Mouse (Mus musculus) neural tube, embryonic 13.5 days (tissue): ENCODE results near the gene Prg3. TPM values are rescaled to one million over a fixed set of nuclear protein-coding genes. Genes with fewer than 3 reads are reported as not detected.

Source experiments
- ATAC-seq: fragments of 200-750 bp; cut with Nextera tagmentation; 2 replicates; pipeline ENCODE4 v1.8.0; 2017; ENCODE audit warnings: low read depth, mild to moderate bottlenecking, moderate TSS enrichment, moderate library complexity
- H3K27ac ChIP-seq: fragments of 300-500 bp; sonication (generic); replicated peaks from 2 replicates; pipeline ENCODE4 v1.5.1; 2015; ENCODE audit warnings: moderate library complexity, mild to moderate bottlenecking, inconsistent platforms
- H3K27me3 ChIP-seq: fragments of 300-500 bp; sonication (generic); 2 replicates; pipeline ENCODE4 v1.6.1; 2015; ENCODE audit warnings: mild to moderate bottlenecking, inconsistent platforms
- H3K36me3 ChIP-seq: fragments of 300-500 bp; sonication (generic); 2 replicates; pipeline ENCODE4 v1.6.1; 2015; ENCODE audit warnings: mild to moderate bottlenecking, inconsistent platforms
- H3K4me1 ChIP-seq: fragments of 300-500 bp; sonication (generic); replicated peaks from 2 replicates; pipeline ENCODE4 v1.6.1; 2015; ENCODE audit warnings: inconsistent platforms
- H3K4me2 ChIP-seq: fragments of 300-500 bp; sonication (generic); 2 replicates; pipeline ENCODE4 v1.6.1; 2015; ENCODE audit warnings: inconsistent platforms, mild to moderate bottlenecking, moderate library complexity
- H3K4me3 ChIP-seq: fragments of 300-500 bp; sonication (generic); 2 replicates; pipeline ENCODE4 v1.5.1; 2015; ENCODE audit warnings: mild to moderate bottlenecking, inconsistent platforms
- H3K9ac ChIP-seq: fragments of 300-500 bp; sonication (generic); 2 replicates; pipeline ENCODE4 v1.6.1; 2015; ENCODE audit warnings: moderate library complexity, mild to moderate bottlenecking, inconsistent platforms
- H3K9me3 ChIP-seq: fragments of 300-500 bp; sonication (generic); 2 replicates; pipeline ENCODE4 v1.6.1; 2016; ENCODE audit warnings: inconsistent platforms
- WGBS: fragments of 180-500 bp; shearing (Covaris S2); methylation state at CpG from one replicate; pipeline ENCODE4 v1.1.7; 2015; 5-methylcytosine and 5-hydroxymethylcytosine counted together
- polyA plus RNA-seq: library from polyadenylated mRNA; unstranded; fragments of >200 nt; fragmentation: Nextera tagmentation; extraction: Ambion mirVana; gene quantifications from 2 replicates; pipeline ENCODE4 v1.2.1, GENCODE M21; 2015

Prg3 gene
- polyA plus RNA-seq, 1 experiment from 2014 or later, result not detected

DNA sequence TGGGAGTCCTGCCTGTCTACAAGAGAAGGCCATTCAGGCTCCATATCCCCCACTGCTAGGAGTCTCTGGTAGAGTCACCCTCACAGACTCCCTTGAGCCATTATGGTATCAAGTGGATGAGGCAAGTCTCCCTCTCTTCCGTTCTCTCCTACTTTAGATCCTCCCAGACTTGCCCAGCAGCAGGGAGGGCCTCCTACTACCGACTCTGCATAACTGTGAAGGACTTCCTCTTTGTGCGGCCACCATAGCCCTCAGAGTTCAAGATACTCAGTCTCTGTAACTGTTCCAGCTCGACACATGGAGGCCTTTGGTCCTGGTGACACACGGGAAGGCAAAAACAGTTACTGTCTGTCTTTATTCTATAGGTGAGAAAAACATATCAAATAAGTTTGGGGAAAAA is 39.3 kb downstream of the Prg3 start:
- Histone ChIP-seq H3K27ac (no peak overlapping the region), H3K9ac (no peak overlapping the region), H3K4me3 (no peak overlapping the region), H3K27me3 (no peaks in the 10 kb centered on the region), H3K4me2 (no peak overlapping the region), H3K36me3 (no peaks in the 10 kb centered on the region), H3K9me3 (no peaks in the 10 kb centered on the region), H3K4me1 (no peaks in the 10 kb centered on the region)
- WGBS, result 80% methylated on average over 5 of the region's 5 CpGs
- no peak for ATAC-seq

DNA sequence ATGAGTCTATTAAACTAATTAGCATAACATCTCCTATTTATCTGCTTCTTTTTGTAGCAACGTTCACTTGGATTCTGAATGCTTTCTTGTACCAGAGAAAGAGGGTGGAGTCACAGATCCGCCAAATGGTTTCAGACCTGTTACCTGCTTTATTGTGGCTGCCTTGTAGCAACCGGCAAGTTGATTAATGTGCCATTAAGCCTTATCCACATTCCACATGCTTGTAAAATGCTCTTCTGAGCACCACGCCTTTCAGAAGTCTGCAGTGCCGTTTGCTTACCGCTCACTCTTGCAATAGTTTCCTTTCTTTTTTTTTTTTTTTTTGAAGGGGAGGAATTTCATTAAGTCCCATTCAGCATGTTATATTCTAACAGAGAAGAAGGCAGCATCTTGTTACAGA is 41.9 kb downstream of the Prg3 start:
- Histone ChIP-seq H3K27me3 (no peaks in the 10 kb centered on the region), H3K9me3 (no peaks in the 10 kb centered on the region), H3K4me3 (no peak overlapping the region), H3K36me3 (no peaks in the 10 kb centered on the region), H3K4me1 (no peaks in the 10 kb centered on the region), H3K27ac (no peak overlapping the region), H3K4me2 (no peak overlapping the region), H3K9ac (no peak overlapping the region)
- WGBS, result 37% methylated on average over 6 of the region's 6 CpGs
- no peak for ATAC-seq

DNA sequence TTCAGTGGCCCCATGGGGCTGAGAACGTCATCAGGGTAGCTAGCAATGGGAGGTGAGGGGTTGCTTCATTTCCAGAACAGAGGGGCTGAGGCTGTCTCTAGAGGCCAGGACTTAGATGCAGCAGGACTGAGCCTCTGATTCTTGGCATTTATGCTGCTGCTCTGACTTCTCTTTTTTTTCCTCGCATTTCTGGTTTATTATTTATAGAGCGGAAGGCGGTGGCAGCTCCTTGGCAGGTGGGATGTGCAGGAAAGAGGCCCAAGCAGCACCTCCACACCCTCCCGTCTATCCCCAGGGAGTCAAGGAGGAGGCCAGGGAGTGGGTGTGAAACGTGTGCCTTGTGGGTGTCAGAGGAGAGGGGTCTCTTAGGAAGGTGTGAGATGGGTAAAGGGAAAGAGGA is 43.0 kb downstream of the Prg3 start:
- Histone ChIP-seq H3K9ac (no peak overlapping the region), H3K4me2 (no peak overlapping the region), H3K27me3 (no peaks in the 10 kb centered on the region), H3K27ac (no peak overlapping the region), H3K4me1 (peaks cover under 1% of the 10 kb centered on the region; the same call in 1 of the 2 replicates), H3K9me3 (no peaks in the 10 kb centered on the region), H3K4me3 (no peak overlapping the region), H3K36me3 (no peaks in the 10 kb centered on the region)
- ATAC-seq, result no peak
- 65% methylated on average over 6 of the region's 6 CpGs for WGBS

DNA sequence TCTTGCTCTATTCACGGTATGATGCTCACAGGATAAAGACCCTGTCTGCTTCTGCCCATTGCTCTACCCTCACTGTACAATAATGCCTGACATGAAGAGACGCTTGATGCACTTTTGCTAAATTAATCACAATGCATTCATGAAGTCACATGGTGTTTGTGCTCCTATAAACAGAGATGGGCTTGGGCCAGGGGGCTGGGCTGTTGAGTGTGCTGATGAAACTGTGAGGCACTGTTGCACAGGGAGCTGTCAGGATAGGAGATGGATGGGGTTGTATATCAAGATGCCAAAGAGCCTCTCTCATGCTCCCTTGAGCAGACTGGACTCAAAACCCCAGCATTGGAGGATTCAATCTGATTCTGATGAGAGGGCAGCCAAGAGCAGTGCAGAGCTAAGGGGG is 45.1 kb downstream of the Prg3 start:
- no peak for ATAC-seq
- WGBS, result 80% methylated on average over 2 of the region's 2 CpGs
- Histone ChIP-seq H3K4me1 (peaks cover 13% of the 10 kb centered on the region), H3K27me3 (no peaks in the 10 kb centered on the region), H3K4me3 (peak overlapping the region; percentile 21; the same call in 1 of the 2 replicates), H3K9me3 (no peaks in the 10 kb centered on the region), H3K4me2 (peak overlapping the region; percentile 30), H3K9ac (no peak overlapping the region), H3K36me3 (no peaks in the 10 kb centered on the region), H3K27ac (no peak overlapping the region)

DNA sequence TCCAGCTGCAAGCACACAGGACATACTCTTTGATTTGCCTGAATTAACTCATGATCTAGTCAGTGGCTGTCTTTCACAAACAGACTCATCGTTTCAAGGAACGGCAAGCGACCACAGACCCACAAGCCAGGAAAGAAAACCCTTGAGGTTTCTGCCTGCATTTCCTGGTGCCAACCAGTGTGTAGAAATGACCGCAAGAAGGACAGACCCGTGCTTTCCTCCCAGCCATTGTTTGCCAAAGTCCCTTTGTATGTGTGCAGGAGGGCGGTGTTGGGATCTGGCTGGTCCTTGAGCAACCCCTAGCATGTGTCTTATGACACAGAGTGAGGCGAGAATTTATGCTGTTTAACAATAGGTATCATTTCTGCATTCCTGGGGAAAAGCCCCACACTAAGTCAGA is 46.2 kb downstream of the Prg3 start:
- WGBS, result 84% methylated on average over 7 of the region's 7 CpGs
- peaks cover under 1% of the 10 kb centered on the region; the same call in 1 of the 2 replicates for H3K36me3 ChIP-seq

DNA sequence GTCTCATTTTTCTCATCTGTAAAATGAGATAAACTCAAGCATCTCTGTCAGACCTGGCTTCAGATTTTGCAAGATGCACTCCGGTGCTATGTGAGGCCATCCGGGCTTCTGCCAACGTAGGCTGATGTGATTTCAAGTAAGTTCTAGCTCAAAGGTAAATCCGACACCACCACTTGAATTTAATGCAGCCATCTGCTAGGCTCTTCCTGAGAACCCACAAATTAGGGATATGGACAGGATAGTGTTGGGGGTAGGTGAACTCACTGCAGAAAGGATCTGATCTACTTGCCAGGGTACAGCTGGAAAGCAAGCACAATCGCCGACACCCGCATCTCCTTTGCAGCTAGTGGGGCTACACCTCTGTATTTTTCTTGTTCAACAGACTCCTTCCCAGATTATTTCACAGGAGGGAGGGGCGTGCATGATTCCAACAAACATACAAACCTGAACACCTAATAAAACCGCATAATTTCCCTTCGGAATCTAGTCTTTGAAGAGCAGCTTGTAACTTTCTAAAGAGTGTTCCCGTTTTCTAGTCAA is 48.6 kb downstream of the Prg3 start:
- peak overlapping the region; percentile 83 for H3K27ac ChIP-seq
- H3K9me3 ChIP-seq, result no peaks in the 10 kb centered on the region
- peak; percentile 51 for ATAC-seq
- H3K4me2 ChIP-seq, result peak overlapping the region; percentile 68
- H3K27me3 ChIP-seq, result no peaks in the 10 kb centered on the region
- peak overlapping the region; percentile 75 for H3K4me3 ChIP-seq
- H3K4me1 ChIP-seq, result peaks cover 19% of the 10 kb centered on the region
- H3K36me3 ChIP-seq, result peaks cover 24% of the 10 kb centered on the region
- peak overlapping the region; percentile 92 for H3K9ac ChIP-seq
- 9% methylated on average over 11 of the region's 11 CpGs for WGBS

More for the DNA sequence above, 46.2 kb downstream of the Prg3 start:
- no peaks in the 10 kb centered on the region for H3K9me3 ChIP-seq
- no peak overlapping the region for H3K27ac ChIP-seq
- H3K9ac ChIP-seq, result peak overlapping the region; percentile 41; the same call in 1 of the 2 replicates
- H3K4me1 ChIP-seq, result peaks cover 19% of the 10 kb centered on the region
- no peaks in the 10 kb centered on the region for H3K27me3 ChIP-seq
- H3K4me3 ChIP-seq, result peak overlapping the region; percentile 21
- H3K4me2 ChIP-seq, result peak overlapping the region; percentile 30
- no peak for ATAC-seq

DNA sequence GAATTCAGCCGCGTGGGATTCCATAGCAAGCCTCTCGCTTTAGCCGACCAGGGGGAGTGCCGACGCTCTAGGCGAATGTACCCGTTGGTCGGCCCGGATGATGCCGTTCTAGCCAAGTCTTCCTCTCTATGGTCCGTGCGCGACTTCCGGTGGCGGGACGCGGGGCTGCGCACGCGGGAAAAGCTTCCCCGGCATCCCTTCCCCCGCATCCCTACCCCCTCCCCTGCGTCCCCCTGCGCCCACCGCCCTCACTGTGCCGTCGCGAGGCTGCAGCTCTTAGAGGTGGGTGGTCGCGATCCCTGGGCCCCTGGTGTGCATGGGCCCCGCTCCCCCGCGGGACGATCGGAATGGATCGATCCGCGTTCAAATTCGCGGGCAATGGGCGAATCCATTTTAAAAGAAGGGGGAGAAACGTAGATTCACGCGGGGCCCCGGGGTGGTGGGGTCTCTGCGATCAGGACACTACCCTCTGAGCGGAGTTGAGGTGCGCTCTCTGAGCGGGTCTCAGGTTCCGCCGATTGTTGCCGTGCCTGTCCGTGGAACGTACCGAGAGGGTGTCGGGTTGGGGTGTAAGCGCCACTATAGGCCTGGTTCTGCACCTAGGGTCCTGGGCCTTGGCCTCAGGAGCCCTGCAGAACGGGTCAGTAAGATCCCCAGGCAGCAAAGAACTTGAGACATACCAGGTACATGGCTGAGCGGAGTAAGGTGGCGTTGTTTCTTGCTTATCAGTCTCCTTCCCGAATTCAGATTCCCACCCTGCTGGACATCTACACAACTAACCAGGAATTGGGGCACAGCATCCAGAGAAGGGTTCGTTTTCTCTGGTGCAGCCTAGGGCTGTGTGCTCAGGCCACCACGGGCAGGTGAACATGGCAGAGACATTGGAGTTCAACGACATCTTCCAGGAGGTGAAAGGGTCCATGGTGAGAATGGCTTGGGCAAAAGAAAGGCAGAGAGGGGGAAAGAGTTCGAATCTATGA is 49.3 kb downstream of the Prg3 start, which contains the start of the genes Ssrp1 and P2rx3:
Gene Ssrp1 (plus strand): TSS at position 188 of the 980 bp plus-strand sequence.
Gene P2rx3 (minus strand): TSS at position 416 of the 980 bp plus-strand sequence.
- no peaks in the 10 kb centered on the region for H3K27me3 ChIP-seq
- H3K27ac ChIP-seq, result peak within 1 kb of the TSS; percentile 83
- peaks cover 19% of the 10 kb centered on the region for H3K4me1 ChIP-seq
- peaks cover 32% of the 10 kb centered on the region for H3K36me3 ChIP-seq
- ATAC-seq, result peak; percentile 97
- H3K9ac ChIP-seq, result peak within 1 kb of the TSS; percentile 92
- peak within 1 kb of the TSS; percentile 91 for H3K4me2 ChIP-seq
- H3K9me3 ChIP-seq, result no peaks in the 10 kb centered on the region
- under 1% methylated on average over 66 of the region's 66 CpGs for WGBS
- peak within 1 kb of the TSS; percentile 75 for H3K4me3 ChIP-seq

DNA sequence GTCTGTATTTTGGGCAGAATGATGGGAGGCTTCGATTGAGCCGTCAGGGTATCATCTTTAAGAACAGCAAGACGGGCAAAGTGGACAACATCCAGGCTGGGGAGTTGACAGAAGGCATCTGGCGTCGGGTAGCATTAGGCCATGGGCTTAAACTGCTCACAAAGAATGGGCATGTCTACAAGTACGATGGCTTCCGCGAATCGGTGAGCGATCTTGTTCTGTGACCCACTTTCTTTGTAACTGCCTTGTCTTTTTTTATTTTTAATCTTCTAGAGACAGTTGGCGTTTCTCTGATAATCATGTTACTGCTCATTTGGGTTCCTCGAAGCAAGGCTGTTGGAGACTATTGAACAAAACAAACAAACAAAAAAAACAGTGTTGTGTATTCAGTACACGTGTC is 50.3 kb downstream of the Prg3 start:
- H3K9me3 ChIP-seq, result no peaks in the 10 kb centered on the region
- peak overlapping the region; percentile 92 for H3K9ac ChIP-seq
- 89% methylated on average over 13 of the region's 13 CpGs for WGBS
- no peak overlapping the region; the same call in 1 of the 2 replicates for H3K27ac ChIP-seq
- H3K4me1 ChIP-seq, result peaks cover 19% of the 10 kb centered on the region
- H3K4me3 ChIP-seq, result peak overlapping the region; percentile 75
- H3K36me3 ChIP-seq, result peaks cover 42% of the 10 kb centered on the region
- no peaks in the 10 kb centered on the region for H3K27me3 ChIP-seq
- peak overlapping the region; percentile 91 for H3K4me2 ChIP-seq
- no peak for ATAC-seq

Other genes with a start within 250 kb of the Prg3 start
- 4.7 and 7.0 TPM in 2 replicates for gene Gm19426, start 244.6 kb upstream of the Prg3 start, polyA plus RNA-seq
- 36.2 and 37.0 TPM in 2 replicates for gene Serping1, start 212.8 kb upstream of the Prg3 start, polyA plus RNA-seq
- gene Ube2l6, start 189.4 kb upstream of the Prg3 start, polyA plus RNA-seq, result 17.4 and 18.3 TPM in 2 replicates
- 0.17 TPM in 1 of 2 replicates, not detected in the other for gene Smtnl1, start 165.6 kb upstream of the Prg3 start, polyA plus RNA-seq
- 52.9 and 56.0 TPM in 2 replicates for gene Timm10, start 161.2 kb upstream of the Prg3 start, polyA plus RNA-seq
- gene Slc43a1, start 149.4 kb upstream of the Prg3 start, polyA plus RNA-seq, result 2.4 and 3.3 TPM in 2 replicates
- 6.8 and 7.1 TPM in 2 replicates for gene Rtn4rl2, start 101.5 kb upstream of the Prg3 start, polyA plus RNA-seq
- 8.6 and 11.2 TPM in 2 replicates for gene Slc43a3, start 51.6 kb upstream of the Prg3 start, polyA plus RNA-seq
- 0.71 and 1.4 TPM in 2 replicates for gene Prg2, start 7.8 kb upstream of the Prg3 start, polyA plus RNA-seq
- gene Ssrp1, start 49.0 kb downstream of the Prg3 start, polyA plus RNA-seq, result 165 and 186 TPM in 2 replicates
- 65.1 and 76.0 TPM in 2 replicates for gene P2rx3, start 49.2 kb downstream of the Prg3 start, polyA plus RNA-seq
- gene Tnks1bp1, start 59.8 kb downstream of the Prg3 start, polyA plus RNA-seq, result 22.6 and 23.4 TPM in 2 replicates
- gene Aplnr, start 148.0 kb downstream of the Prg3 start, polyA plus RNA-seq, result 41.2 and 43.7 TPM in 2 replicates
- 5.1 and 5.6 TPM in 2 replicates for gene Lrrc55, start 209.0 kb downstream of the Prg3 start, polyA plus RNA-seq